Mouse (Mus musculus) embryo, embryonic 9.5 days (tissue): ENCODE results near the gene Plce1.
"Not testable (repeated sequence)": the region's sequence is repeated elsewhere in the genome, so short reads cannot be mapped to it uniquely, and the experiment has no call there.

Experiments
- DNase-seq: peaks from one replicate; pipeline ENCODE4 v3.0.0-alpha.2; 2017; ENCODE audit errors: extremely low spot score

The Plce1 gene

DNA sequence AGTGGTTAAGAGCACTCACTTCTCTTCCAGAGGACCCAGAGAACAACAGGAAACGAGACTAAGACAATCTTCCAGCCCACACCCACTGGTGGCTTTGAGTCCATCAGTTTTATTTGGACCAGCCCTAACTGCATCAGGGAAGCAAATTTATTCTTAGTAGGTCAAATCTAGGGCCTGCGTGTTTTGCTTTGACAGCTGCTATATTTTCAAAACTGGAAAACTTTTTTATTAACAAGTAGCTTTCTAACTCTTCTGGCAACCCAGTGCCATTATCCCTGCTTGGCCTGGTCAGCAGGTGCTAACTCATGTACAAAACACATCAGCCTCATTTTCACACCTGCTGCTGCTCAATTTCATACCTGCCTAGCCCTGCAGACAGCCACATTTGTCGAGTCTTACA is 151.3 kb downstream of the Plce1 start:
- DNase-seq, result no peak

DNA sequence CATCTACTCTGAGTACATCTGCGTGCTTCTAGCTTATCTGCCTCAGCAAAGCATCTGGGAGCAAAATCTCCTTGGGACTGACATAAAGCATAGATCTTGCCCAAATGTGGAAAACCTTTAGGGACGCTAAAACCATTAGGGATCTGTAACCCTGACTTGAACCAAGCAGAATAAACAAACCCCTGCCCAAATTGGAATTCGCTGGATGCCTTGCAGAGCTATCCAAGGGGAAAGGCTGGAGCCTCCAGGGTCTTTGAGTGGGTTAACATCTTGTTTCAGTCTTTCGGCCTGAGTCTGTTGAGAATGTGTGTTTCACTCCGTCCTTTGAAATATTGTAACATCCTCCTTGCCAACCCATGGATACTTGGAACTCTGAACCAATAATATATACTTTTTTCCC is 152.4 kb downstream of the Plce1 start:
- DNase-seq, result peak; percentile 29

DNA sequence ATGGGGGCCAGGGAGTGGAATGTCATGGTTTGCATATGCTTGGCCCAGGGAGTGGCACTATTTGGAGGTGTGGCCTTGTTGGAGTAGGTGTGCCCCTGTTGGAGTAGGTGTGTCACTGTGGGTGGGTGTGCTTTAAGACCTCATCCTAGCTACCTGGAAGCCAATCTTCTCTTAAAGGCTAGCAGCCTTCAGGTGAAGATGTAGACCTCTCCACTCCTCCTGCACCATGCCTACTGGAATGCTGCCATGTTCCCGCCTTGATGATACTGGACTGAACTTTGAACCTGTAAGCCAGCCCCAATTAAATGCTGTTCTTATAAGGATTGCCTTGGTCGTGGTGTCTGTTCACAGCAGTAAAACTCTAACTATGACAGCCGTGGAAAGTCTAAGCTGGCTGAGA is 158.1 kb downstream of the Plce1 start:
- no peak for DNase-seq

DNA sequence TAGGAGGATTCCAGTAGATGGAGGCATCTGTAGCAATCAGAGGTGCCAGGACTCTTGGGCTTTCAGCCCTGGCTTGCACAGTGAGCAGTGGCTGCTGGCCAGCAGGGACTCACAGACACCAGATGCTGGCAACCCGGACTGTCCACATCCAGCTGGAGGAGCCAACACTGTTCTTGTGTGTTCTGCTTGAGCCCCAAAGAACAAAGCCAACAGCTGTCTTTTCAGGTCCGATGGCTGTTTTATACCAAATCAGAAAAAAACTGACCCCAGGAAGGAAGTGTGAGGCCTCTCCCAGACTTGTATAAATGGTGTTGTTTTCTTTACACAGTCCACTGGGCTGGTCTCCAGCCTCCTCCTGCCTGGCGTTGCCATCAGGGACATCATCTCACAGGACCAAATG is 158.9 kb downstream of the Plce1 start:
- no peak for DNase-seq

DNA sequence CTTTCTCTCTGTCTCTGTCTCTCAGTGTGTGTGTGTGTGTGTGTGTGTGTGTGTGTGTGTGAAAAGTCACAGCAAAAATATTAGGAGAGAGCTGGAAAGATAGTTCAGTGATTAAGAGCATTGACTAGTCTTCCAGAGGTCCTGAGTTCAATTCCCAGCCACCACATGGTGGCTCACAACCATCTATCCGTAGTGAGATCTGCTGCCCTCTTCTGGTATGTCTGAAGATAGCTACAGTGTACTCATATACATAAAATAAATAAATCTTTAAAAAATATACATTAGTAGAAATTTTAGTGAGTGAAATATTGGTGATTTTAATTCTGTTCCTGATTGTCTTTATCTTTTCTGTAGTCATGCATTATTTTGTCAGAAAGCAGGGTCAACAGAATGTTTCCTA is 161.6 kb downstream of the Plce1 start:
- not testable (repeated sequence) for DNase-seq

DNA sequence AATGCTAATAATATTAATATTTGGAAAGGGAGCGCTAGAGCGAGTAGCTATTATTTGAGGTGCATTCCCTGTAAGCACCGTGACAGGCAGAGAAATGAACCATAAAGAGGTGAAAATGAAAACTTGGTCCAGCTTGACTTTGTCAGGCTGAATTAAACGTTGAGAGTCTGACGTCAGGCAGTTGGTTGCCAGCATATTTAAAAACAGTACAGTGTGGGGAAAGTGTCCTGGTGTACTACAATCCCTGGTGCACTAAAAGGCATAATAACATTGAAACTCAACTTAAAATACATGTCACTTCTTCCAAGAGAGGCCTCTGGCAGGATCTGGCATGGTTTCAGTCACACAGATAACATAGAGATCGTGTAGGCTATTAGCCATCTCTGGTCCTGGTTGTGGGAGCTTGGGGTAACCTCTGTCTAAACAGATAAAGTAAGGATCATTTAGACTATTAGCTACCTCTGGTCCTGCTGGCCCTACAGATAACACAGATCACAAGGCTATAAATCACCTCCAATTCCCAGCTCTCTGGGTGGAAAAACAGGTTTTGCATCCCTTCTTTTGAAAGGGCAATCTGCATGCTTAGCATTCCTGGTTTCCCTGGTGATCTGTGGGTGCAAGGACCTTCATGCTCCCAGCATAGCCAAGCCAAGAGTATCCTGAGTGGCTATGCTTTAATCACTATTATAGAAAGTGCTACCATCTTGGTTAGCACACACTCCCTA is 164.1 kb downstream of the Plce1 start:
- DNase-seq, result peak; percentile 40

DNA sequence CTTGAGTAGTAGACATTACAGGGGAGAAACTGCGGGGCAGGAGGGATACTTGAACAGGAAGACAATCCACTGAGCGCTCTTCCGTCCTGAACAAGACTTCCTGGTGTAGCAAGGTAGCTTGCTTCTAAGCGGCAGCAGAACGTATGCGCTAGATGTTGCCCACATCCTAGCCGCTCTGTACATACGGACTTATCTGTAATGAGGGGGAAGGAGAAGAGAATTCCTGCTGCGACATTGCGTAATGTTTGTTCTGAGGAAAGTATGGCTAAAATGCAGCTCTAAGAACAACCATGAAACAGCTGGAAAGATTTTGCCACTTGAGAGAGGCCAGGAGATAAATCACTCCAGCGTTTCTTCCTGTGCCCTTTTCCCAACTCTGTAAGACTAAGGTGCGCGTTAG is 177.1 kb downstream of the Plce1 start:
- DNase-seq, result no peak

DNA sequence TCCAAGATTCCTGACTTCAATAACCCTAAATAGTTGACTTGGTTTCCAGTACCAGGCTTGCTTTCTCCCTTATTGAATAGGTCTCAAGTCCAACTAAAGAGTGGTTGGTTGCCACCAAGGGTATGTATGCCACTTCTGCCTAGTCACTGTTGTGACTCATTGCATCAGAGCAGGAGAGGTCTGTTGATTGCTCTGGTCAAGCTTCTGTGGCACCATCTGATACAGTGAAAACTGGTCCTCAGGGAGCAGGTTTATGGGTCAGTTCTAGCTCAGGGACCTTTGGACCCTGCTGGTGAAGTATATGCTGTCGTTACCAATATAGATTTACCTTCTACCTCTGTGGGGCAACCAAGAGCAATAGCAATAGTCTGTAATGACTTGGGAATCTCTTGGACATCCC is 184.5 kb downstream of the Plce1 start:
- no peak for DNase-seq

DNA sequence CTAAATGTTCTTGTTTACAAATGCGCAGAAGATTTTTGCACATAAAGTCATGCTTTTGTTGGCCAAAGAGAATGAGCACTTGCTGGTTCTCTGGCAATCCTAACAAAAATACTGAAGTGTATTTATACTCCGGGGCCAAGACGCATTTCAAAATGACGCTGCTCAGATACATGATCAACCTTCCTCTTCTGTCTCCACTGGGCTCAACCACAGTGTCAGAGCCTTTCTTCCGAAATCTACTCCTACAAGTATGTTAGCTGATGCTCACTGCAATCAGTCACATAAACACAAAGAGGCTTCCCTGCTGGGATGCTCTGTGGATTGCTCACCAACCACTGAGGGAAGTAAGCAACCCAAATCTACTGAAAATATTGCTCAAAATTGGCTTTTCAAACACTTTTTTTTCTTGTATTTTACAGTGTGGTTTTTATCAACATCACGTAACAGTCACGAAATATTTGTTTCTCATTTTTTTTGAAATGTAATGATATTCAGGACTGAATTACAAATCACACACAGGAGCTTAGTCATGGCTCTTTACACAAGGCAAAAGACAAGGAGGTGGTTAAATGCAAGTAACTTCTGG is 191.2 kb downstream of the Plce1 start:
- DNase-seq, result no peak

DNA sequence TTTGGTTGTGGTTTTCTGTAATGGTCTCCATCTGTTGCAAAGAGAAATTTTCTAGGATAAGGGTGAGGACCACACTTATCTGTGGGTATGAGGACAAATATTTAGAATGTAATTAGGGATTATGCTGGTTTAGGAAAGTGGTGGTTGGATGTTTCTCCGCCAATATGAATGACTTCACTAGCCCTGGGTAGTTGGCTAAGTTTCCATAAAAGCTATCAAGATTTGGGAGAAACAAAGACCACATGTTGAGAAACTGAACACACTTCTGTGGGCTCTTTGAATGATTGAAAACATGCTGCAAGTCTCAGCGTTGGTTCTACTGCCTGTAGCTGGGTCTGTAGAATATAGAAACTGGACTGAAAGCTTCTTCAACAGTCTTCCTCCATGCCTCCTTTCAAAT is 193.0 kb downstream of the Plce1 start:
- no peak for DNase-seq

DNA sequence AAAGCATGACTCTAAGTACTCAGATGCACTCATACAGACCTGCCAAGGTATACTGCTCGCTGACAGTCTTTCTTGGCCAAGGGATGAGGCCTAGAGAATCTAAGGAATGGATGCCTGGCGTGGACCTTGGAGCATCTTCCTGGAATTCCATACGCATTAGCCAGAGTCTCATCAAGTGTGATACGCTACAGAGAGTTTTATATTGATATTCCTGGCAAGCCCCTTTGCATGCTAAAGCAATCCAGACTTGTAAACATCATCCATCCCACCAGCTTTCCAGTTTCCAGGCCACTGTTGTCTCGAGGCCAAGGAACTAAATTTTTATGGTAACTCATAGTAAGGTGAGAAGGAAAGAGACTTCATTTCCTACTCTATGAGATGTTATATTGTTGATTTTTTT is 197.7 kb downstream of the Plce1 start:
- DNase-seq, result no peak

DNA sequence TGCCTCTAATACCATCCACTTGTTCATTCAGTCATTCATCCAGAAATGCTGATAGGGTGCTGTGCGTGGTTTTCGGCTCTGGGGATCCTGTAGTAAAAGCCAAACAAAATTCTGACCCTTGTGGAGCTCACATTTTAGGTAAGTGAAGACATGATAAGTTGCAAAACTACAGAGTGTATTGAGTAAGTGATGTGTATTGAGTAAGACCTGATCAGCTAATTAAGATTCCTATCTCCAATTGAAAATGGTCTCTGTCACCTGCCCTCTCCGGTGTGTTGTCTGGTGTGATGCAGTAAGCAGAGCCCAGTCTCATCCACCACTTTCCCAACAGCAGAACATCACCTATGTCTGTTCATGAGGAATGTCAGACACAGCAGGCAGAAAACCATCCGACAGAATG is 198.6 kb downstream of the Plce1 start:
- no peak for DNase-seq

DNA sequence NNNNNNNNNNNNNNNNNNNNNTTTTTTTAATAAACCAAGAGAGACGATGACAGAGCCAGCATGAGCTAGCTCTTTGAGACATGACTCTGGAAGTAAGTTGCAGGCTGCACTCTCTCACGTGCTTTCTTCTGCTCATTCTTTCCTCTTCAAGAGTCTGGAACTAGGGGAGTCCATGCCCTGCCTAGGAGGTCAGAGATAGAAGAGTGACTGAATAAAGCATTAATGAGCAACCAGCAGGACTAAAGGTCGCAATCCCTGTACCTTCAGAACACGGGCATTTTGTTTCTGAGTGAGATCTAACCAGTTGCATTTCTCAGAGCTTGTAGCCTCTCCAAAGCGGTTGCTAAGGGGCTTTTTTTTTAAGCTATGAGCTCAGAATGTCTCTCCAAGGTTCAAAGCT is 206.4 kb downstream of the Plce1 start:
- no peak for DNase-seq

DNA sequence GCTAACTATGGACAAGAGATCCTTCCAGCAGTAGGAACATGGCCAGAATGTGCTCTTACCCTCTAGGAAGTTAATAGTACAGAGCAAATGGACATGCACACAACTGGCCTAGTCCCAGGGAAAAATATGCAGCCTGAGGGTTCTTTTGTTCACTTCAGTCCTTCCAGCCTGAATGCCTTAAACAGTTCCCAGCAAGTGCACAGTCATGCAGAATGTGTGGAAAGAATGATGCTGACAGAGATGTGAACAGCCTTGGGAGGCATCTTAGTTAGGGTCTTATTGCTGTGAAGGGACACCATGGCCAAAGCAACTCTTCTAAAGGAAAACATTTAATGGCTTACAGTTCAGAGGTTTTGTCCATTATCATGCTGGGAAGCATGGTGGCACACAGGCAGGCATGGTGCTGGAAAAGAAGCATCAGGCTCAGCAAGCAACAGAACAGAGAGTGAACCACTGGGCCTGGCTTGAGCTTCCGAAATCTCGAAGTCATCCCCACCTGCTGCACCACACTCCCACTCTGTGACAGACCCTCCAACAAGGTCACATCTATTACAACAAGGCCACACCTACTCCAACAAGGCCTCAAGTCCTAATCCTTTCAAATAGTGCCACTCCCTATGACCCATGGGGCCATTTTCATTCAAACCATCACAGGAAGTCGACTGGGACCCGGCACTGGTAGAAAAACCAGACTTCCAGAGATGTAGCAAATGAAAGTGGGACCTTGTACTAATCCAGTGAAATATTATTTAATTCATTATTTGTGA is 208.0 kb downstream of the Plce1 start:
- DNase-seq, result no peak

DNA sequence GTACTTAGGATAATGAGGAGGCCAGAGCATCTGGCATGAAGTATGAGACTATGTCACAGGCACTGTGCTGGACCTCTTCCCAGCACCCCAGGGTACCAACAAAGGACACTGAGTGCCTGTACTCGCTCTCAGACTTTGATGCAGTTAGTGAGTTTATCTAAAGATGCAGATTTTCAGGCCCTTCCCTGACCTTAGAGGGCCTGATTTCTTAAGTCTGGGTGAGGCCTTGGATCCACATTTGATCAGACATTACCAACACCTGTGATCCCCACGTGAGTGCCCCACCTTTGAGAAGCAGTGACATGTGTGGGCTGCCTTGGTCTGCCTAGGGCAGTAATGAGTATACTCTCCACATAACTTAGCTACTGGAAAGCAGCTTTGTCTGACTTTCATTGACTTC is 209.4 kb downstream of the Plce1 start:
- no peak for DNase-seq

DNA sequence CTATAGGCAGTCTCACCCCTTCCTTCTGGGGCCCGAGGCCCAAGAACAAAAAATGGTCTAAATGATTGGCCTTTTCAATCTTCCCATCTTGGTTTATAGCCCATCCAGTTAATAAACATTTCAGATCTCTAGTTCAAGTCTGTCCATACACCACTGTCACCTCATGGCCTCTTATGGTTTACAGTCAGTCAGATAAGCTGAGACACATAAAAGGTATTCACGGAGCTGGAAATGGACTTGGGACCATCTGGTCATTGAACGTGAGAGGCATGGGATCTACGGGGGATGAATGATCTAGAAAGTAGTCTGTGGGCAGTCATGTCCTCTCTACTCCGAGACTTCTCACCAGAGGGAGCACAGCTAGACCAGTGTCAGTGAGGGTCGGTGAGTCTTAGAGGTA is 210.6 kb downstream of the Plce1 start:
- no peak for DNase-seq

DNA sequence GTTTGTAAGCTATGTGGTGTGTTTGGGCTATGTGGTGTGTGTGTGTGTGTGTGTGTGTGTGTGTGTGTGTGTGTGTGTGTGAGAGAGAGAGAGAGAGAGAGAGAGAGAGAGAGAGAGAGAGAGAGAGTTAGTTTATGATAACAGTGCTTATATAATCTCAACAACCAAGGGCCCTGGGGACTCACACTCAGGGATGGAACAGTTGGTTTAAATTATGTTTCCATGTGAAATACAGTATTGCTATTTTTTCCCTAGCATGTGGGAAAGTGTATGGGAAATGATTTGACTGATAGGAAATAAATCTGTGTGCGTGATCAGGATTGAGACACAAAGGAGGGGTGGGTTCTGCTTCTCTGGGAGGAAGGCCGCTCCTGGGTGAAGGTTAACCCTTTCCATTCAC is 212.4 kb downstream of the Plce1 start:
- no peak for DNase-seq

DNA sequence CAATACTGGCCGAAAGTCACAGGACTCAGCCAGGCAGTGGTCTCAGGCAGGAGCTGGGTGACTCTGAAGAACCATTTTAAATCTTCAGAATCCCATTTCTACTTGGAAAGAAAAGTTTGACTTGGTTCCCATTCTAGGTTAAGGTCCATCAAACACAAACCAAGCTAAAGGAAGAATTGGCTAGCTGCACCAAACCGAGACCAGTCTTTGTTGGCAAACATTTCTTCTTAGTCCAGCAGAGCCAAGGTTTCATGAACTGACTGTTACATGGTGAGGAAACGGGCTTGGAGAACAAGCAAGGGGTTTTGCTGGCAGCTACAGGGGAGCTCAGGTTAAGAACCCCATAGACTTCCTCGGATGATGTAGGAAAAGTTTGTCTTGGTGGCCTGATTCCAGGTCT is 212.9 kb downstream of the Plce1 start:
- DNase-seq, result no peak

DNA sequence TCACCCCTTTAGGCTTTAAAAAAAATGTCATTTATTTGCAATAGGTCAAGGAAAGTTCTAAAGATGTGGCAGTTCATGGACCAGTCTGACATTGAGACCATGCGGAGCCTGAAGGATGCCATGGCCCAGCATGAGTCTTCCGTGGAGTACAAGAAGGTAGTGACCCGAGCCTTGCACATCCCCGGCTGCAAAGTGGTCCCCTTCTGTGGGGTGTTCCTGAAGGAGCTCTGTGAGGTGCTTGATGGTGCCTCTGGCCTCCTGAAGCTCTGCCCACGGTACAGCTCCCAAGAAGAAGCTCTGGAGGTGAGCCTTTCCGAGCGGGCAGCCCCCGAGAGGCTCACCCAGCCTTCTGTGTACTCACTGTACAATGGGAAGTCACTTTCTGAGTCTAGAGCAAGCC is 220.9 kb downstream of the Plce1 start:
- DNase-seq, result no peak

DNA sequence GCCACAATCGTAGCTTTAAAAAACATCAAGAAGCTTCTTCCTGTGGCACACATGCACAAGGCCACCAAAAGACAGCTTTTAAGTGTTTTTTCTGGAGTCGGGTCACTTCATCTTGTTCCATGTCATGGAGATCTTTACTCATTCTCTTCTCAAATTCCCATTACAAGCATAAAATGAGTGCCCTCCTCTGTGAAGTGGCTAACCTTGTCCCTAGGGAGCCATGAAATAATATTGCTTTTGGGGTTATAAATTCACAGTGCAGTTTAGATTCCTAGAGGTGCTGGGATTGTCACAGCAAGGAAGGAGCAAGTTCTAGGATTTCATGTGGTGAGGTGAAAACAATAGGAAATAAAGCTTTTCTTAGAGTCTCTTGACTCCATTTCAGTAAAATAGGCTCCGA is 223.8 kb downstream of the Plce1 start:
- DNase-seq, result no peak

DNA sequence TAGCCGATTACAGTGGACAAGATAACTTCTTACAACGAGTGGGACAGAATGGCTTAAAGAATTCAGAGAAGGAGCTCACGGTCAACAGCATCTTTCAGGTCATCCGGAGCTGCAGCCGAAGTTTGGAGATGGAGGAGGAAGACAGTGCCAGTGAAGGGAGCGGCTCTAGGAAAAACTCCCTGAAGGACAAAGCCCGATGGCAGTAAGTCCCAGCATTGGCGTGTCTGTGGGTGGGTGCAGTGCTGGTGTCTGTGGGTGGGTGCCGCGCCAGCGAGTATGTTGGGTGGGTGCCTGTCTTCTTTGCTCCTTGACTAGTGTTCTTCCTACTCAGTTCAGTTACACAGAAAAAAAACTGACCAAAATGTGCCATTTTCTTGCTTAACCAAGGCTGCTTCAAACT is 224.3 kb downstream of the Plce1 start:
- DNase-seq, result no peak

DNA sequence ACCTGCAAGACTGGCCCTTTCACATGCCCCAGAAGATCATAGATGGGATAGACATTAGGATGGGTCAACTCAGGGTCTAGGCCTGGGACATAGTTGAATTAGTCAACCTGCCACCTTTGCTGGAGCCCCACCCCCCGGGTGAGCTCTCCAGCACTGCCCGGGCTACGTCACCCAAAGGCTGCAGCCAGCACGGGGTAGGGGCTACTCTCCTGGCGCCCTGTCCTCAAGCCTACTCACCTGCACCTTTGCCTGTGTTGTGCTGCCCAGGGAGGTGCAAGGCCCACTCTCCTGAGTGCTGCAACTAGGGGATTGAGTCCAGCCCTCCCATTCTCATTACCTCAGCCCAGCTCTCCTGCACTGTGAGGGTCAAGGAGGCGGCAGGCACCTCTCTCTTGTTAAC is 225.5 kb downstream of the Plce1 start:
- DNase-seq, result no peak

DNA sequence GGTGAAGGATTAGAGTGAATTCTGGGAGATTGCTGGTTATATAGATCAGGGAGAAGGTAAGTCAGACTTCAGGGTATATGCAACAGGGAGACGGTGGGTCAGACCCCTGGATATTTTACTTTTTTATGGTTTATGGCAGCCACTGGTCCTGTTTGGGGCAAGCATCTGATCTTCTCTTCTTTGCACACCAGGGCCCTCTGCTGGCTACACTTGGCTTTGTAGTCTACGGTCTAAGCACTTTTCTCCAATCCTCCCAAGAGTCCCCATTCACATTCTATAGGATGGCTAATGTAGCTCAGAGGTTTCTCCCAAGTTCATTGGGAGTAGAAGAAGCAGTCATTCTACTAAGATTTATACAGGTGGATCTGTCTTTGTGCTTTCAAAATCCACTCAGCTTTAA is 228.5 kb downstream of the Plce1 start:
- no peak for DNase-seq
